Mouse (Mus musculus): ENCODE results near the gene Tril. TPM values are rescaled to one million over a fixed set of nuclear protein-coding genes. Genes with fewer than 3 reads are reported as not detected.
A peak's percentile ranks its signal among the peaks of the same experiment; 100 is the strongest.

The Tril gene
- polyA plus RNA-seq, 1 experiment from 2014 or later = 26.5 TPM

GRCm38 (mm10) chr6:53814214-53814613 lies 6.4 kb downstream of the Tril start:
- Histone ChIP-seq H3K4me3 (ENCODE audit: low read depth, low read length) (no peak overlapping the region), H3K27me3 (ENCODE audit: control insufficient read depth, insufficient read depth, low read length) (peaks cover 21% of the 10 kb centered on the region), H3K4me2 (ENCODE audit: low read depth, low read length, severe bottlenecking) (no peak overlapping the region), H3K36me3 (ENCODE audit: control insufficient read depth, insufficient read depth, low read length) (no peaks in the 10 kb centered on the region), H3K27ac (ENCODE audit: low read depth, low read length) (no peak overlapping the region), H3K4me1 (replicated peaks; ENCODE audit: control insufficient read depth, insufficient read depth, low read length) (peaks cover 4% of the 10 kb centered on the region; the same call in 1 of the 2 replicates), H3K9me3 (ENCODE audit: control insufficient read depth, low read length) (no peaks in the 10 kb centered on the region), H3K9ac (ENCODE audit: low read length) (no peak overlapping the region)
- ATAC-seq (replicated peaks; ENCODE audit: low FRiP score) (no peak), DNase-seq (ENCODE audit: low spot score) (no peak)

- Histone ChIP-seq H3K9me3 (ENCODE audit: control insufficient read depth, low read length) (no peaks in the 10 kb centered on the region), H3K27ac (ENCODE audit: low read depth, low read length) (no peak overlapping the region), H3K4me2 (ENCODE audit: low read depth, low read length, severe bottlenecking) (no peak overlapping the region), H3K9ac (ENCODE audit: low read length) (no peak overlapping the region), H3K4me1 (replicated peaks; ENCODE audit: control insufficient read depth, insufficient read depth, low read length) (no peaks in the 10 kb centered on the region), H3K36me3 (ENCODE audit: control insufficient read depth, insufficient read depth, low read length) (no peaks in the 10 kb centered on the region), H3K4me3 (ENCODE audit: low read depth, low read length) (no peak overlapping the region), H3K27me3 (ENCODE audit: control insufficient read depth, insufficient read depth, low read length) (peaks cover under 1% of the 10 kb centered on the region)
- ATAC-seq (replicated peaks; ENCODE audit: low FRiP score) (no peak), DNase-seq (ENCODE audit: low spot score) (no peak)
- 64% methylated on average over 3 of the region's 3 CpGs for WGBS
Observed at GRCm38 (mm10) chr6:53812242-53812641, 8.4 kb downstream of the Tril start.

- WGBS = 91% methylated on average over 9 of the region's 9 CpGs
- no peak overlapping the region for H3K27ac ChIP-seq (ENCODE audit: low read depth, low read length)
- no peak overlapping the region for H3K4me3 ChIP-seq (ENCODE audit: low read depth, low read length)
- DNase-seq (ENCODE audit: low spot score) (no peak), ATAC-seq (replicated peaks; ENCODE audit: low FRiP score) (no peak)
- no peak overlapping the region for H3K4me2 ChIP-seq (ENCODE audit: low read depth, low read length, severe bottlenecking)
- no peaks in the 10 kb centered on the region for H3K9me3 ChIP-seq (ENCODE audit: control insufficient read depth, low read length)
- H3K9ac ChIP-seq (ENCODE audit: low read length) = no peak overlapping the region
- H3K4me1 ChIP-seq (replicated peaks; ENCODE audit: control insufficient read depth, insufficient read depth, low read length) = no peaks in the 10 kb centered on the region
- H3K27me3 ChIP-seq (ENCODE audit: control insufficient read depth, insufficient read depth, low read length) = no peaks in the 10 kb centered on the region
- H3K36me3 ChIP-seq (ENCODE audit: control insufficient read depth, insufficient read depth, low read length) = no peaks in the 10 kb centered on the region
Observed at GRCm38 (mm10) chr6:53808801-53809200, 11.8 kb downstream of the Tril start.

GRCm38 (mm10) chr6:53807185-53807584 lies 13.4 kb downstream of the Tril start:
- Histone ChIP-seq H3K36me3 (ENCODE audit: control insufficient read depth, insufficient read depth, low read length) (no peaks in the 10 kb centered on the region), H3K4me3 (ENCODE audit: low read depth, low read length) (no peak overlapping the region), H3K4me1 (replicated peaks; ENCODE audit: control insufficient read depth, insufficient read depth, low read length) (no peaks in the 10 kb centered on the region), H3K27ac (ENCODE audit: low read depth, low read length) (no peak overlapping the region), H3K4me2 (ENCODE audit: low read depth, low read length, severe bottlenecking) (no peak overlapping the region), H3K27me3 (ENCODE audit: control insufficient read depth, insufficient read depth, low read length) (no peaks in the 10 kb centered on the region), H3K9me3 (ENCODE audit: control insufficient read depth, low read length) (no peaks in the 10 kb centered on the region), H3K9ac (ENCODE audit: low read length) (no peak overlapping the region)
- ATAC-seq (replicated peaks; ENCODE audit: low FRiP score) (no peak), DNase-seq (ENCODE audit: low spot score) (no peak)
- WGBS = 89% methylated on average over 3 of the region's 3 CpGs

GRCm38 (mm10) chr6:53806591-53807023 lies 14.0 kb downstream of the Tril start:
- WGBS = 70% methylated on average over 8 of the region's 8 CpGs
- Histone ChIP-seq H3K4me3 (ENCODE audit: low read depth, low read length) (no peak overlapping the region), H3K4me1 (replicated peaks; ENCODE audit: control insufficient read depth, insufficient read depth, low read length) (no peaks in the 10 kb centered on the region), H3K27ac (ENCODE audit: low read depth, low read length) (no peak overlapping the region), H3K36me3 (ENCODE audit: control insufficient read depth, insufficient read depth, low read length) (no peaks in the 10 kb centered on the region), H3K9ac (ENCODE audit: low read length) (no peak overlapping the region), H3K9me3 (ENCODE audit: control insufficient read depth, low read length) (no peaks in the 10 kb centered on the region), H3K4me2 (ENCODE audit: low read depth, low read length, severe bottlenecking) (no peak overlapping the region), H3K27me3 (ENCODE audit: control insufficient read depth, insufficient read depth, low read length) (no peaks in the 10 kb centered on the region)
- no peak for DNase-seq (ENCODE audit: low spot score)
- ATAC-seq (replicated peaks; ENCODE audit: low FRiP score) = no peak

GRCm38 (mm10) chr6:53806021-53806420 lies 14.6 kb downstream of the Tril start:
- Histone ChIP-seq H3K27me3 (ENCODE audit: control insufficient read depth, insufficient read depth, low read length) (no peaks in the 10 kb centered on the region), H3K27ac (ENCODE audit: low read depth, low read length) (no peak overlapping the region), H3K4me1 (replicated peaks; ENCODE audit: control insufficient read depth, insufficient read depth, low read length) (no peaks in the 10 kb centered on the region), H3K36me3 (ENCODE audit: control insufficient read depth, insufficient read depth, low read length) (no peaks in the 10 kb centered on the region), H3K9me3 (ENCODE audit: control insufficient read depth, low read length) (no peaks in the 10 kb centered on the region), H3K4me3 (ENCODE audit: low read depth, low read length) (no peak overlapping the region), H3K4me2 (ENCODE audit: low read depth, low read length, severe bottlenecking) (no peak overlapping the region), H3K9ac (ENCODE audit: low read length) (no peak overlapping the region)
- ATAC-seq (replicated peaks; ENCODE audit: low FRiP score) = no peak
- DNase-seq (ENCODE audit: low spot score) = no peak
- WGBS = 97% methylated on average over 5 of the region's 5 CpGs

GRCm38 (mm10) chr6:53804145-53804544 lies 16.5 kb downstream of the Tril start:
- Histone ChIP-seq H3K9ac (ENCODE audit: low read length) (no peak overlapping the region), H3K27me3 (ENCODE audit: control insufficient read depth, insufficient read depth, low read length) (no peaks in the 10 kb centered on the region), H3K9me3 (ENCODE audit: control insufficient read depth, low read length) (no peaks in the 10 kb centered on the region)

GRCm38 (mm10) chr6:53803551-53803950 lies 17.1 kb downstream of the Tril start:
- Histone ChIP-seq H3K36me3 (ENCODE audit: control insufficient read depth, insufficient read depth, low read length) (no peaks in the 10 kb centered on the region), H3K27me3 (ENCODE audit: control insufficient read depth, insufficient read depth, low read length) (no peaks in the 10 kb centered on the region), H3K9ac (ENCODE audit: low read length) (no peak overlapping the region), H3K27ac (ENCODE audit: low read depth, low read length) (no peak overlapping the region), H3K4me3 (ENCODE audit: low read depth, low read length) (no peak overlapping the region), H3K9me3 (ENCODE audit: control insufficient read depth, low read length) (no peaks in the 10 kb centered on the region), H3K4me2 (ENCODE audit: low read depth, low read length, severe bottlenecking) (no peak overlapping the region), H3K4me1 (replicated peaks; ENCODE audit: control insufficient read depth, insufficient read depth, low read length) (no peaks in the 10 kb centered on the region)
- 92% methylated on average over 4 of the region's 4 CpGs for WGBS
- ATAC-seq (replicated peaks; ENCODE audit: low FRiP score) (no peak), DNase-seq (ENCODE audit: low spot score) (peak; percentile 22)

More at GRCm38 (mm10) chr6:53804145-53804544, 16.5 kb downstream of the Tril start:
- Histone ChIP-seq H3K4me1 (replicated peaks; ENCODE audit: control insufficient read depth, insufficient read depth, low read length) (no peaks in the 10 kb centered on the region), H3K4me2 (ENCODE audit: low read depth, low read length, severe bottlenecking) (no peak overlapping the region), H3K27ac (ENCODE audit: low read depth, low read length) (no peak overlapping the region), H3K4me3 (ENCODE audit: low read depth, low read length) (no peak overlapping the region), H3K36me3 (ENCODE audit: control insufficient read depth, insufficient read depth, low read length) (no peaks in the 10 kb centered on the region)
- DNase-seq (ENCODE audit: low spot score) = peak; percentile 22
- WGBS = 85% methylated on average over 6 of the region's 6 CpGs
- no peak for ATAC-seq (replicated peaks; ENCODE audit: low FRiP score)

- no peak overlapping the region for H3K27ac ChIP-seq (ENCODE audit: low read depth, low read length)
Observed at GRCm38 (mm10) chr6:53801893-53802286, 18.7 kb downstream of the Tril start.

More at GRCm38 (mm10) chr6:53801893-53802286, 18.7 kb downstream of the Tril start:
- WGBS = 69% methylated on average over 5 of the region's 5 CpGs
- no peak overlapping the region for H3K4me3 ChIP-seq (ENCODE audit: low read depth, low read length)
- H3K4me1 ChIP-seq (replicated peaks; ENCODE audit: control insufficient read depth, insufficient read depth, low read length) = no peaks in the 10 kb centered on the region
- no peaks in the 10 kb centered on the region for H3K36me3 ChIP-seq (ENCODE audit: control insufficient read depth, insufficient read depth, low read length)
- H3K9me3 ChIP-seq (ENCODE audit: control insufficient read depth, low read length) = no peaks in the 10 kb centered on the region
- no peak overlapping the region for H3K9ac ChIP-seq (ENCODE audit: low read length)
- DNase-seq (ENCODE audit: low spot score) (peak; percentile 26), ATAC-seq (replicated peaks; ENCODE audit: low FRiP score) (no peak)
- no peaks in the 10 kb centered on the region for H3K27me3 ChIP-seq (ENCODE audit: control insufficient read depth, insufficient read depth, low read length)
- H3K4me2 ChIP-seq (ENCODE audit: low read depth, low read length, severe bottlenecking) = no peak overlapping the region

Data from forebrain, embryonic 11.5 days (tissue).